Mouse (Mus musculus): ENCODE data around the gene Asf1b. TPM values are rescaled to one million over a fixed set of nuclear protein-coding genes. Genes with fewer than 3 reads are reported as not detected.
"Not testable (repeated sequence)": the region's sequence is repeated elsewhere in the genome, so short reads cannot be mapped to it uniquely, and the experiment has no call there.

Gene Asf1b
- total RNA-seq, 1 experiment from 2014 or later, result 6.0 TPM

DNA sequence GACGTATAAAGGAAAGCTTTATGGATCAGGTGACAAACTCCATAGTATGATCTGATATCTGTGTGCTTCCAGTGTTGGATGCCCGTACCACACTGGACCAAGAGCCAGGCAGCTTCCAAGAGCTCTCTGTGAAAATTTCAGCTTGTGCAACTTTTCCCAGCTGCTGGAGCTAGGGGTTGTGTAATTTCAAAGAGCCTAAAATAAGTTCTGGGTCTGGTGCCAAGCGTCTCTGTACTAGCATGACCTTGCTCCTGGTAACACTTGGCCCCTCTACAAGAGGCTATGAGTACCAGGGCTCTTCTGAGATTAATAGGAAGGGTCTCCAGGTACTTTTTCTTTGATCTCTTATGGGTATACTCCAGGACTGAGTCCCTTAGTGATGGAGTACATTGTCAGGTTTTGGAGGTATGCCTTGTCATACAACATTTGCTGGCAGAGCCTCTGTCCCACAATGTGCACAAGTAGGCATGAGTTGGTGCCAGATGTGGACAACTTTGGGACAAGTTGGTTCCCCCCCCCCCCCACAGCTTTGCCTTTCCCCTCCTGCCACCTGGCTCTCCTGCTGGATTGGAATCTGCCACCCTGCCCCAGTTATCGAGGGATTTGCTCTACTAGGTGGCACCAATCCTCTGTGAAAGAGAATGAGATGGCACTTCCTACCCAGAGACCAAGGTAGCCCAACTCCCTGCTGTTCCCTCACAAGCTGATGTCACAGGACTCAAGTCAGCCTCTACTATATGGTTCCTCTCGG is 8.9 kb downstream of the Asf1b start:
- DNase-seq, result no peak

- no peak for DNase-seq
Observed at GRCm38 (mm10) chr8:83967701-83968100, 12.4 kb downstream of the Asf1b start.

- DNase-seq, result no peak
Observed at GRCm38 (mm10) chr8:83971121-83971520, 15.8 kb downstream of the Asf1b start.

DNA sequence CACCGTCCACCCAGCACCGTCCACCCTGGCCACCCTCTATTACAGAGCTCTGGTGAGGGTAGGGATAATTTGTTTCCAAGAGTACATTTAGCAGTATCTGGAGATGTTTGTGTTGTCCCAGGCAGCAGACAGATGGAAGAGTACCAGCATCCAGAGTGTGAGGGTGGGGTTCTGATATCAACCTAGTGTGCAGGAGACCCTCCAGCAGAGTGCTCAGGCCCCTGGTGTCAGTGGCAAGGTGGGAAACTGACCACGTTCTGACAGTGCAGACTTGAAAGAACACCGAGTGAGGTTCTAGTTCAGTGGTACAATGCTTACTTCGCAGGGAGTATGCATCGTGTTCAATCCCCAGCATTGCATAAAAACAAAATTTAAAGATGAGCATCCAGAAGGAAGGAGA is 16.4 kb downstream of the Asf1b start:
- DNase-seq, result no peak

DNA sequence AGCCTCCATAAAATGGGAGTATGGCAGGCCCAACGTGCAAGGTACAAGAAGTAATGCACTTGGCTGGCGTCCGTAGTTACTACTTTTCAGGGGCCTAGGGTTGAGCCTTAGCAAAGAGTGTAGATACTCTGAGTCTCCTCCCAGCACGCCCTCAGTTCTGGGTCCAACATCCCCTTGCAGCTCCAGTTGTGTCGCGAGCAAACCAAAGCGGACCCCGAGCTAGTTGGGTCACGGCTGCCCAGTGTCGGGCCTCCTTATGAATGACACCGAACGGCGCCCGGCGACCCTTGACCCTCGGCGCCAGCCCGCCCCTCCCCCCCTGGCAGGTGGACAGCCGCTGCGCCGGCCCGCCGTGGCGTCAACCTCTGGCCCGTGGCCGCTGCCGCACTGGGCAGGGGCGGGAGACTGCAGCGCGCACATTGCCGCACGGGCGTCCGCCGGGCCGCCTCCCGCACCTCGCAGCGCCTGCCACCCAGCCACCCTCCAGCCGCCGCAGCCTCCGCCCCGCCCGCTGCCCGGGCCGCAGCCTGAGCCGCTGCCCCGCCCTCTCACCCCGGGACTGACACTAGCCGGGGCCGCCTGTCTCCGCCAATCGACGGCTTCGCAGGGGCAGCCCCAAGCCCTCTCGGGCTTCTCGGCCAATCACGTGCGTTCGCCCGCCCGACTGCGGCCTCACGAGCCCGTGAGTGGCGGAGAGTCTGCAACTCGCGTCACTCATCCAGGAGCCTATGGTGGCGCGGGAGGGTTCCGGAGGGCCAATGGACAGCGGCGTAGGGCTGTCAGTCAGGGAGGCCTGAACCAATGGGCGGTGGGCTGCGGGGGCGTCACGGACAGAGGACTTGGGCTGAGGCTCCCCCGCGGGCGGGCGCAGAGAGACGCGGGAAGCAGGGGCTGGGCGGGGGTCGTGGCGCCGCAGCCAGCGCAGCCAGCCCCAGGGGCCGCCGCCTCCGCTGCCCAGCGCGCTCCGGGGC is 17.1 kb downstream of the Asf1b start, which contains the start of gene Prkaca:
Gene Prkaca, plus strand, starts transcription at position 844 of the 971 bp plus-strand sequence.
- DNase-seq, result peak; percentile 99

GRCm38 (mm10) chr8:83973161-83974031 is 18.1 kb downstream of the Asf1b start:
- peak; percentile 24 for DNase-seq

- no peak for DNase-seq
Observed at GRCm38 (mm10) chr8:83974521-83974920, 19.2 kb downstream of the Asf1b start.

- DNase-seq, result no peak
Observed at GRCm38 (mm10) chr8:83976101-83976630, 20.9 kb downstream of the Asf1b start.

DNA sequence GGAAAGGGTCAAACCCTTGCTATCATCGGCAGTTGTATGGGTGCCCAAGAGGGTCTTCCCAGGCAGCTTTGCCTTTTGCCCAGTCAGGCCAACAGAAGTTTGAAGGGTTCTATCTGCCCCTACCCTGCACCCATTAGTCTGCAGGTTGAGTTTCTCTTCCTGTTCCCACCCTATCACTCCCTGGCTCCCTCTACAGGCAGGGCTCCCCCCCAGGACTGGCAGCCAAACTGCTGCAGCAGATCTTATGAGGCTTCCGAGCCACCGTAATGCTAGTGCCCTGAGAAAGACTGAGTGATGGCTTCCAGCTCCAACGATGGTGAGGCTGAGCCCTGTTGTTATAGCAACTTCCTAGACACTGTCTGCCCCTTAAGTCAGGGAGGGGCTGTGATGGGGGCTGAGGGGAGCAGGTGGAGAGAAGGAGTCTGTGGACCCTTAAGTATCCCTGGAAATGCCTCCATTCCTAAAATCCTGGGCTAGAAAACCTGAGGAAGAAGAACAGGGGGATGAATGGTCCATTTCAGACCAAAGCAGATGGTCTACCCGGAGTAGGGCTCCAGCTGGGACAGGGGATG is 21.6 kb downstream of the Asf1b start:
- DNase-seq, result no peak

GRCm38 (mm10) chr8:83977646-83978045 is 22.3 kb downstream of the Asf1b start:
- DNase-seq, result peak; percentile 33

DNA sequence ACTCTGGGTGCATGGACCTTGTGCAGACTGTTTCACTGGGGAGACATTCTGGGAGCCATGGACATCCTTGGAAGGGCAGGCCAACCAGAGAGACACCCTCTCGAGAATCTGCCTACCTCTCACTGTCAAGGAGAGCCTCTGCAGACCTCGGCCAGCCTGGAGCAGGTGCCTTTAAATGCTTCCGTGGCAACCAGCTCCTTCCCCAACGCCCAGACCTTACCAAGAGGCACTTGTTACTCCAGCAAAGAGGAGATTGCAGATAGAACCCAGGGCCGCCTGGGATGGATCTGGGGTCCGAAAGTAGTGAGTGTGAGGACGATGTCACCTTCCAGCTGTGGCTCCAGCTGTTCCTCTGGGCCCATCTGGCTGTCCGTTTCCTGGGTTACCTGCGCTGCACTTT is 22.9 kb downstream of the Asf1b start:
- DNase-seq, result no peak

DNA sequence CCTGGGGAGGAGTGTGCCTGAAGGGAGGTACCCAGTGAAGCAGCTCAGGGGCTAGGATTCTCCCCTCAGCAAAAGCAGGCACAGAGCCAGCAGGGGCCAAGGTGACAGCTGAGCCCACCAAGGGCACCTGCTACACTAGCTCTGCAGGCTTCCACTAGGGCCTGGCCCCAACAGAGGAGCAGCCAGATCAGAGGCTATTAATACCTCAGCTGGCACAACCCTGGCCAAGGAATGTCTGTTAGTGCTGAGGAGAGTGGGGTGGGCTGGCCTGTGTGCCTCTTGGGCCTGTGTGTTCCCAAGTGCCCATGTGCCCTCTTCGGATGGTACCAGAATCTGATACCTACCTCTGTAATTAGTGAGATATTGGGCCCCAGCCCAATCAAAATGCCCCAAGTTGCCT is 24.9 kb downstream of the Asf1b start:
- DNase-seq, result no peak

- DNase-seq, result peak; percentile 52
Observed at GRCm38 (mm10) chr8:83980845-83981244, 25.5 kb downstream of the Asf1b start.

GRCm38 (mm10) chr8:83981533-83981932 is 26.2 kb downstream of the Asf1b start:
- no peak for DNase-seq

DNA sequence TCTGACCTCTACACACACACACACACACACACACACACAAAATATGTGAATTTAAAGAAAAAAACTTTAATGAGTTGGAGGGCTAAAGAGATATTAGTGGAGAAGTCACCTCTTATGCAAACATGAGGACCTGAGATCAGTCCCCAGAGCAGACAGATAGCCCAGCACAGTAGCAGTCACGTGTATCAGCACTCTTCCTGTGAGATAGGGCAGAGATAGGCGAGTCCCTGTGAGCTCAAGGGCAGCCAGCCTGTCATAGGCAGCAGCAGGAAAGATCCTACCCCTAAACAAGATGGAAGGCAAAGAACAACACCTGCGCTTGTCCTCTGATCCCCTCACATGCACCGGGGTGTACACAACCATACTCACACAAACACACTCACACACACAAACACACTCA is 27.1 kb downstream of the Asf1b start:
- DNase-seq, result no peak

- DNase-seq, result not testable (repeated sequence)
Observed at GRCm38 (mm10) chr8:83983222-83983621, 27.9 kb downstream of the Asf1b start.

DNA sequence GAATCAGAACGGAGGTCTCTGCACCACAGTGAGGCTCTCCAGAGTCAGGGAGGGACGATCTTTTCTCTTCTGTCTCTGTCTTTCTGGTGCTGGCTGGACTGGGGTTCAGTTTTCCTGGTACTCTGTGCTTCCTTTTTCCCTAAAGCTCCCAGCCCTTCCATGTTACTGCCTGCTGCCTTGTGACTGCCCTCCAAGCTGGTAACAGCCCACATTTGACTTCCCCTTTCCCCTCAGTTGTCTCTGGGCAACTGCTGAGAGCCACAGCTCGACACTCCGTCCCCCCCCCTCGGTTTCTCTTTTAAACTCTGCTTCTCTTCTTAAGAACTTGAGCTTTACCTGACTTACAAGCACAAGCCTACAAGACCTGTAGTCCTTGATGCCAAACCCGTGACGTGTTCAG is 33.9 kb downstream of the Asf1b start:
- no peak for DNase-seq

DNA sequence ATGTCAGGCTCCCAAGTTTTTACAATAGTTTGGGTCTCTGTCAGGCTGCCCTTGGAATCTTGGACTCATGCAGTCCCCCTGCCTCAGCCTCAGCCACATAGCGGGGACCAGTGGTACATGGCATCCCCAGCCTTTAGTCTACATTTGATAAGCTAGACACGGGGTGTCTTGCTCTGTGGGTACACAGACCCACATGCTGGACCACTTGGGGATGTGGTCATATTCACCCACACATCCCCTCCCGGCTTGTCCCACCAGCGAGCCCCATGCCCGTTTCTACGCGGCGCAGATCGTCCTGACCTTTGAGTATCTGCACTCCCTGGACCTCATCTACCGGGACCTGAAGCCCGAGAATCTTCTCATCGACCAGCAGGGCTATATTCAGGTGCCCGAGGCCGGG is 34.9 kb downstream of the Asf1b start:
- DNase-seq, result no peak

- no peak for DNase-seq
Observed at GRCm38 (mm10) chr8:83992488-83992887, 37.2 kb downstream of the Asf1b start.

DNA sequence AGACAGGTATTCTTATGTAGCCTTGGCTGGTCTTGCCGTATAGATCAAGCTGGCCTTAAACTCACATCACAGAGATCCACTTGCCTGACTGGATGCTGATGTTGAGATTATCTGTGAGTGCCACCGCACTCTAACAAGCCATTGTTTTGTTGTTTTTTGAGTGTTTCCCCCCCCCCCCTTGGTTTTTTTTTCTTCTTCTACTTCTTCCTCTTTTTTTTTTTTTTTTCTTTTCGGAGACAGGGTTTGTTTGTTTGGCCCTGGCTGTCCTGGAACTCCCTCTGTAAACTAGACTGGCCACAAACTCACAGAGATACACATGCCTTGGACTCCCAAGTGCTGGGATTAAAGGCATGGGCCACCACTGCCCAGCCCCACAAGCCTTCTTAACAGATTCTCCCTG is 38.7 kb downstream of the Asf1b start:
- DNase-seq, result no peak

DNA sequence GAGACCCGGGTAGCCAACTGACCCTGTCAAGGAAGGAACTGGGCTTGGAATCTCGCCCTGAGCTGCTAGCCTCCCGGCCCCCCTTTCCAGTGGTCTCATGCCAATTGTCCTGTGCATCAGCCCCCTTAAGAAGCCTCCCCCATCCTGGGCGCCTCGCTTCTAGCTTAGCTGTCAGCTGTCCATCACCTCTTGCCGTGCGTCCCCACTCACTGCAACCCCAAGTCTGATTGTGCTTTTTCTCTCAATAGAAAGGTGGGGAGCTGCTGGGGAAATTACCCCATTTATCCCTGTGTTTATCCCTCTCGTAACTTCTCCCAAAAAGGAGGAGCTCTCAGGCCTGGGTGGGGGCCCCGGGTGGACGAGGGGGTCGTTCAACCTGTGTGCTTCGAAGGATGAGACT is 40.7 kb downstream of the Asf1b start:
- no peak for DNase-seq

All from adrenal gland, postnatal 25 days (tissue).